Mouse (Mus musculus) heart, postnatal 10 days (tissue): ENCODE measurements around the gene Lyplal1. TPM values are rescaled to one million over a fixed set of nuclear protein-coding genes. Genes with fewer than 3 reads are reported as not detected.

Experiments used
- DNase-seq, 2 experiments: peaks; one replicate each; pipeline ENCODE4 v3.0.0; 2021
- intact Hi-C: fragments of 180-260 bp; cut with DNase I; formaldehyde crosslinking; loops from one replicate; pipeline ENCODE4 v1.15.1; 2025
- total RNA-seq, 2 experiments: library from RNA; stranded (reverse); gene quantifications; 2 replicates each; pipeline ENCODE4 v1.2.3; 2021

The Lyplal1 gene
- total RNA-seq, 2 experiments from 2014 or later, result 5.0 to 5.3 TPM

DNA sequence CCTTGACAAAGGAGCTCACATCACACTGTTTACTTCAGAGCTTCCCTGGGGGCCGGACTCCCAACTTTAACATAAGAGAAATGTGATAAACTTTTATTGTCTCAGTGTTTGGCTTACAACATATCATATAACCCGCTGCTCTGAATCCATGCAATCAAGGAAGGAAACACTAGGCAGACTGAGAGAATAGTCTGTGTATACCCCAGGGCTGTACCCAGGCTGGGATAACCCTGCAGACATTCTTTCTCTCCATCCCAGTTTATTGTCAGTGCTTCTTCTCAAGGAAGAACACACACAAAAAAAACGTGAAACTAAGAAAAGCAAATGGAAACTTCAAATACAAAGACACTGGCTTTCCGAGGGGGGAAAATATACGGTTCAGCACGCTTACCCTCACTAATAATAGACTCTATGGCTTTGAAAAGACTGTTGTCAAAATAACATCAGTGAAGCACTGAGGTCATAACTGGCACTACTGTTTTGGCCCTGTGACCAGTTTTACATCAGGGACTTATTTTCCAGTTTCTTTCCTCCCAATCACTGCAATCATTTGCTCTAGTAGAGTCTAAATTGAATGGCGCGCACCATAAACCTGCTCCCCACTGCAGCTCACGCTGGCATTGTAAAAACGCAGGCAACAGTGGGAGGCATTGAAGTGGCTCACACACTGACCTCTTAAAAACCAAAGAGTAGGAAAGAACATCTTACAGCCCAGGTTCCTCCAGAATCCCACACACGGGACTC is 73.2 kb downstream of the Lyplal1 start:
- intact Hi-C loops, result no loop called here
- peak in 1 of 2 experiments; percentile 5 for DNase-seq

- DNase-seq, result no peak
- intact Hi-C loops, result no loop called here
Observed at GRCm38 (mm10) chr1:186041841-186042240, 75.3 kb downstream of the Lyplal1 start.
